Mouse (Mus musculus) C2C12 (cell line): ENCODE data around the gene Banp. TPM values are rescaled to one million over a fixed set of nuclear protein-coding genes. Genes with fewer than 3 reads are reported as not detected.

Experiments used
- H3K27me3 ChIP-seq: one replicate; pipeline ENCODE4 v1.6.1; 2011; ENCODE audit not compliant: control insufficient read depth, insufficient read depth, insufficient read length
- H3K36me3 ChIP-seq: one replicate; pipeline ENCODE4 v1.6.1; 2011; ENCODE audit not compliant: control insufficient read depth, insufficient read depth
- H3K4me3 ChIP-seq: one replicate; pipeline ENCODE4 v1.5.1; 2011; ENCODE audit warnings: mild to moderate bottlenecking, control low read depth; ENCODE audit not compliant: poor library complexity, insufficient read depth, severe bottlenecking
- H3K79me2 ChIP-seq: one replicate; pipeline ENCODE4 v1.6.1; 2011; ENCODE audit not compliant: control insufficient read depth, insufficient read depth
- H3K79me3 ChIP-seq: one replicate; pipeline ENCODE4 v1.6.1; 2011; ENCODE audit warnings: low read depth, control low read depth
- H3ac ChIP-seq: one replicate; pipeline ENCODE3; 2011; ENCODE audit warnings: low read depth; ENCODE audit not compliant: control insufficient read depth, insufficient read length
- CEBPB ChIP-seq: IDR thresholded peaks from one replicate; pipeline ENCODE4 v1.6.1; 2011; ENCODE audit warnings: low read depth, mild to moderate bottlenecking, control low read depth, moderate library complexity
- CTCF ChIP-seq: IDR thresholded peaks from one replicate; pipeline ENCODE4 v1.5.1; 2011; ENCODE audit not compliant: control insufficient read depth, insufficient read depth, insufficient read length
- FOSL1 ChIP-seq: IDR thresholded peaks from one replicate; pipeline ENCODE4 v1.8.0; 2011; ENCODE audit warnings: mild to moderate bottlenecking, low read length; ENCODE audit not compliant: poor library complexity, insufficient read depth, severe bottlenecking
- MAX ChIP-seq: IDR thresholded peaks from one replicate; pipeline ENCODE4 v1.6.1; 2011; ENCODE audit warnings: mild to moderate bottlenecking, control low read depth
- MYOD1 ChIP-seq: IDR thresholded peaks from one replicate; pipeline ENCODE4 v1.6.1; 2011; ENCODE audit warnings: low read depth; ENCODE audit not compliant: control insufficient read depth, insufficient read length
- MYOG ChIP-seq: IDR thresholded peaks from one replicate; pipeline ENCODE4 v1.6.1; 2011; ENCODE audit not compliant: control insufficient read depth, insufficient read length; ENCODE audit errors: extremely low read depth
- USF1 ChIP-seq: IDR thresholded peaks from one replicate; pipeline ENCODE4 v1.6.1; 2011; ENCODE audit warnings: low read depth, mild to moderate bottlenecking, control low read depth, moderate library complexity
- polyA plus RNA-seq: library from polyadenylated mRNA; unstranded; fragments of >200 nt; fragmentation: generic; extraction: Trizol; gene quantifications from one replicate; pipeline ENCODE4 v1.2.1, GENCODE M21; 2012; ENCODE audit warnings: missing spikeins

The Banp gene
- polyA plus RNA-seq, 1 experiment = 25.9 TPM

- no peak overlapping the region for H3K4me3 ChIP-seq
- H3K79me3 ChIP-seq = peaks cover 5% of the 10 kb centered on the region
- H3ac ChIP-seq = no peak overlapping the region
- no peaks in the 10 kb centered on the region for H3K27me3 ChIP-seq
- TF ChIP-seq MYOG (no peak), MAX (no peak), CEBPB (no peak), CTCF (no peak)
- peaks cover 25% of the 10 kb centered on the region for H3K36me3 ChIP-seq
- H3K79me2 ChIP-seq = no peaks in the 10 kb centered on the region
Observed at GRCm38 (mm10) chr8:121985673-121986072, 36.1 kb downstream of the Banp start.

- TF ChIP-seq MYOD1 (no peak), CEBPB (no peak), USF1 (no peak), MYOG (no peak), FOSL1 (no peak), CTCF (no peak), MAX (no peak)
- Histone ChIP-seq H3K36me3 (peaks cover 24% of the 10 kb centered on the region), H3K27me3 (no peaks in the 10 kb centered on the region), H3K79me3 (peaks cover 5% of the 10 kb centered on the region), H3K4me3 (no peak overlapping the region), H3K79me2 (peaks cover 4% of the 10 kb centered on the region), H3ac (no peak overlapping the region)
Observed at GRCm38 (mm10) chr8:121987892-121988291, 38.3 kb downstream of the Banp start.

GRCm38 (mm10) chr8:121990506-121991255 is 41.1 kb downstream of the Banp start:
- H3K79me2 ChIP-seq = peaks cover 16% of the 10 kb centered on the region
- no peak overlapping the region for H3K4me3 ChIP-seq
- TF ChIP-seq MYOD1 (peak; percentile 71), FOSL1 (peak; percentile 94), CEBPB (no peak), MAX (peak; percentile 80)
- H3K79me3 ChIP-seq = peaks cover 3% of the 10 kb centered on the region
- H3ac ChIP-seq = peak overlapping the region; percentile 55
- no peaks in the 10 kb centered on the region for H3K27me3 ChIP-seq
- H3K36me3 ChIP-seq = peaks cover 26% of the 10 kb centered on the region

- Histone ChIP-seq H3K79me3 (peaks cover 3% of the 10 kb centered on the region), H3K36me3 (peaks cover 32% of the 10 kb centered on the region)
- TF ChIP-seq MAX (no peak), MYOD1 (peak; percentile 98)
Observed at GRCm38 (mm10) chr8:121991611-121992010, 42.1 kb downstream of the Banp start.

GRCm38 (mm10) chr8:121992911-121993310 is 43.4 kb downstream of the Banp start:
- TF ChIP-seq MYOG (no peak), CEBPB (no peak), FOSL1 (no peak)
- Histone ChIP-seq H3K36me3 (peaks cover 28% of the 10 kb centered on the region), H3K79me3 (peaks cover 3% of the 10 kb centered on the region)

More at GRCm38 (mm10) chr8:121991611-121992010, 42.1 kb downstream of the Banp start:
- Histone ChIP-seq H3K4me3 (no peak overlapping the region), H3K79me2 (peaks cover 19% of the 10 kb centered on the region), H3K27me3 (no peaks in the 10 kb centered on the region), H3ac (no peak overlapping the region)

GRCm38 (mm10) chr8:121995112-121995511 is 45.6 kb downstream of the Banp start:
- Histone ChIP-seq H3ac (no peak overlapping the region), H3K36me3 (peaks cover 34% of the 10 kb centered on the region), H3K4me3 (no peak overlapping the region), H3K79me2 (peaks cover 19% of the 10 kb centered on the region), H3K79me3 (no peaks in the 10 kb centered on the region), H3K27me3 (no peaks in the 10 kb centered on the region)
- TF ChIP-seq MYOD1 (no peak), FOSL1 (no peak), MAX (peak; percentile 74)

More at GRCm38 (mm10) chr8:121992911-121993310, 43.4 kb downstream of the Banp start:
- Histone ChIP-seq H3K79me2 (peaks cover 19% of the 10 kb centered on the region), H3K4me3 (no peak overlapping the region), H3K27me3 (no peaks in the 10 kb centered on the region), H3ac (no peak overlapping the region)
